Mouse (Mus musculus) midbrain, embryonic 14.5 days (tissue): Measurements from ENCODE around the gene Angptl8. TPM values are rescaled to one million over a fixed set of nuclear protein-coding genes. Genes with fewer than 3 reads are reported as not detected.
"Not testable (repeated sequence)": the region's sequence is repeated elsewhere in the genome, so short reads cannot be mapped to it uniquely, and the experiment has no call there.

Experiments used
- ATAC-seq: fragments of 200-750 bp; cut with Nextera tagmentation; 2 replicates; pipeline ENCODE4 v1.8.0; 2017; ENCODE audit warnings: moderate number of reproducible peaks, moderate library complexity; ENCODE audit not compliant: low FRiP score, low TSS enrichment
- DNase-seq: peaks from one replicate; pipeline ENCODE4 v3.0.0-alpha.2; 2015
- H3K27ac ChIP-seq: fragments of 300-500 bp; sonication (generic); replicated peaks from 2 replicates; pipeline ENCODE4 v1.5.1; 2014; ENCODE audit warnings: mild to moderate bottlenecking, low read depth, low read length, moderate library complexity
- H3K27me3 ChIP-seq: fragments of 300-500 bp; sonication (generic); 2 replicates; pipeline ENCODE4 v1.6.1; 2014; ENCODE audit warnings: low read length, control low read depth, mixed read lengths; ENCODE audit not compliant: control insufficient read depth, insufficient read depth
- H3K36me3 ChIP-seq: fragments of 300-500 bp; sonication (generic); 2 replicates; pipeline ENCODE4 v1.6.1; 2014; ENCODE audit warnings: low read length, control low read depth; ENCODE audit not compliant: control insufficient read depth, insufficient read depth
- H3K4me1 ChIP-seq: fragments of 300-500 bp; sonication (generic); 2 replicates; pipeline ENCODE4 v1.6.1; 2014; ENCODE audit warnings: mild to moderate bottlenecking, antibody characterized with exemption, low read length, control low read depth; ENCODE audit not compliant: control insufficient read depth, insufficient read depth
- H3K4me2 ChIP-seq: fragments of 300-500 bp; sonication (generic); 2 replicates; pipeline ENCODE4 v1.6.1; 2014; ENCODE audit warnings: mild to moderate bottlenecking, low read length, moderate library complexity
- H3K4me3 ChIP-seq: fragments of 300-500 bp; sonication (generic); replicated peaks from 2 replicates; pipeline ENCODE4 v1.5.1; 2014; ENCODE audit warnings: low read depth, low read length
- H3K9ac ChIP-seq: fragments of 300-500 bp; sonication (generic); replicated peaks from 2 replicates; pipeline ENCODE4 v1.6.1; 2014; ENCODE audit warnings: mild to moderate bottlenecking, low read length, moderate library complexity
- H3K9me3 ChIP-seq: fragments of 300-500 bp; sonication (generic); 2 replicates; pipeline ENCODE4 v1.6.1; 2016; ENCODE audit warnings: low read length, control low read depth, mixed read lengths; ENCODE audit not compliant: control insufficient read depth
- WGBS: fragments of 180-500 bp; shearing (Covaris S2); extraction: QIAGEN DNeasy Blood & Tissue Kit; methylation state at CpG from one replicate; pipeline ENCODE4 v1.1.7; 2014; 5-methylcytosine and 5-hydroxymethylcytosine counted together
- polyA plus RNA-seq: library from polyadenylated mRNA; unstranded; fragments of >200 nt; fragmentation: Nextera tagmentation; extraction: Ambion mirVana; gene quantifications from 2 replicates; pipeline ENCODE4 v1.2.1, GENCODE M21; 2014

The Angptl8 gene
- polyA plus RNA-seq = 0.34 TPM in 1 of 2 replicates, not detected in the other

DNA sequence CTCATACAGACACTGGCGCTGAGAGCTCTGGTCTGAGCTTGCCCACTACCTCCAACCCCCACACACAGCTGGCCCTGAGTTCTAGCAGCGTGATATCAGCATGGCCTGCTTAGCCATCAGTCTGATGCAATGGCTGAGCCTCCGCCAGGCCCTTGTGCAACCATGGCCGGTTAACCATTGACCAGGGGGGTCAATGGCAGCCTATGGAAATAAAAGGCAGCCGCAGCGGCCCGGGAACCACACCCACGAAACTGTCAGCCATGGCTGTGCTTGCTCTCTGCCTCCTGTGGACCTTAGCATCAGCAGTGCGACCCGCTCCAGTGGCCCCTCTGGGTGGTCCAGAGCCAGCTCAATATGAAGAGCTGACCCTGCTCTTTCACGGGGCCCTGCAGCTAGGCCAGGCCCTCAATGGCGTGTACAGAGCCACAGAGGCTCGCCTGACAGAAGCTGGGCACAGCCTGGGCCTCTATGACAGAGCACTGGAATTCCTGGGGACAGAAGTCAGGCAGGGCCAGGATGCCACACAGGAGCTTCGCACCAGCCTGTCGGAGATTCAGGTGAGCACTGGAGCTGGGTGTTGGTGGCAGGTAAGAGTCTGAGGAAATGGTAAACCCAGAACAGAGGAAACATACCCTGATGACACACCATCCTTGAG is at the start of gene Angptl8:
TSS of gene Angptl8 (plus strand) at position 253 of the 655 bp plus-strand sequence.
- Histone ChIP-seq H3K27ac (no peak within 1 kb of the TSS), H3K4me1 (no peaks in the 10 kb centered on the region), H3K36me3 (no peaks in the 10 kb centered on the region), H3K4me2 (no peak within 1 kb of the TSS), H3K4me3 (no peak within 1 kb of the TSS), H3K9ac (no peak within 1 kb of the TSS), H3K9me3 (no peaks in the 10 kb centered on the region), H3K27me3 (no peaks in the 10 kb centered on the region)
- WGBS = 83% methylated on average over 15 of the region's 15 CpGs
- DNase-seq (no peak), ATAC-seq (no peak)

DNA sequence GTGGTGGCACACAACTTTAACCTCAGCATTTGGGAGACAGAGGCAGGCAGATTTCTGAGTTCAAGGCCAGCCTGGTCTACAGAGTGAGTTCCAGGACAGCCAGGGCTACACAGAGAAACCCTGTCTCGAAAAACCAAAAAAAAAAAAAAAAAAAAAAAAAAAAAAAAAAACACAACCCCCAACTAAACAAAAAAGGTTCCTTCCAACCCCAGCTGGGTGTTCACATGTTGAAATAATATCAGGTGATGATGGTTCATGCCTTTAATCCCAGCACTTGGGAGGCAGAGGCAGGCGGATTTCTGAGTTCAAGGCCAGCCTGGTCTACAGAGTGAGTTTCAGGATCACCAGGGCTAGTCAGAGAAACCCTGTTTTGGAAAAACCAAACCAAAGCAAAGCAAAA is 49.0 kb upstream of the Angptl8 start:
- H3K27ac ChIP-seq, H3K4me2 ChIP-seq, H3K9me3 ChIP-seq, H3K9ac ChIP-seq, H3K4me1 ChIP-seq, ATAC-seq, H3K4me3 ChIP-seq, H3K36me3 ChIP-seq, DNase-seq, H3K27me3 ChIP-seq: not testable (repeated sequence)
- WGBS = 84% methylated on average over 1 of the region's 2 CpGs

DNA sequence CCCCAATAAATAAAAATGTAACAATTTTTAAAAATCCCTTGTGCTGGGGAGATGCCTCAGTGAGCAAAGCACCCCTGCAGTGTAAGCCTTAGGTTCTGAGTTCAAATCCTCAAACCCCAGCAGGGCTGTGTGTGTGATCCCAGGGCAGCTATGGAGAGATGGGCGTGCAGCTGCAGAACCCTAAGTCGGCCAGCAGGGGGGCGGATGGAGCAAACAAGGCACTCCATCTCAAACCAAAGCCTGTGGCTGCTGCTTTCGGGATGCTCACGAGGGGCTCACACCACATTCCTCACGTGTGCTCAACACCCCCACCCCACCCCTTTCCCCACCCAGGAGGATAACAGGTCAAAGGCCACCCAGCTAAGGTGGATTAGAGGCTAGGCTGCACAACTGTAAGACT is 48.4 kb upstream of the Angptl8 start:
- Histone ChIP-seq H3K9ac (no peak overlapping the region), H3K9me3 (no peaks in the 10 kb centered on the region), H3K27ac (no peak overlapping the region), H3K4me1 (no peaks in the 10 kb centered on the region), H3K36me3 (no peaks in the 10 kb centered on the region), H3K4me2 (no peak overlapping the region), H3K4me3 (no peak overlapping the region), H3K27me3 (no peaks in the 10 kb centered on the region)
- peak; percentile 76 for DNase-seq
- 4% methylated on average over 6 of the region's 6 CpGs for WGBS
- ATAC-seq = peak; percentile 50; the same call in 1 of the 2 replicates

DNA sequence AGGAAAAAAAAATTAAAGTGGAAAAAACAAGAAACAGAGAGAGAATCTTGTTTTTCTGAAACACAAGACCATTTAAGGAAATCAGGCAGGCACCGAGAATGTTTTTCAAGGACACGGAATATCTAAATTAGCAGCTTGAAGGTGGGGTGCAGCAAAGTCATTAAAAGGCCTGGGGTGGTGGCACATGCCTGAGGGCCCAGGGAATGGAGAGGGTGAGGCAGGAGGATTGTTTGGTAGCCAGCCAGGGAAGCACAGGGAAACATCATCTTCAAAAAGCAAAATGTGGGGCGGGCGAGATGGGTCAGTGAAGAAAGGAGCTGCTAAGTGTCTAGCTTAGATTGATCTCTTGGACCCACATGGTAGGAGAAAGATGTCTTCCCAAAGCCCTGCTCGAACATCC is 47.7 kb upstream of the Angptl8 start:
- Histone ChIP-seq H3K27me3 (no peaks in the 10 kb centered on the region), H3K4me1 (no peaks in the 10 kb centered on the region), H3K4me3 (no peak overlapping the region), H3K9ac (no peak overlapping the region), H3K9me3 (no peaks in the 10 kb centered on the region), H3K27ac (no peak overlapping the region), H3K4me2 (no peak overlapping the region), H3K36me3 (no peaks in the 10 kb centered on the region)
- ATAC-seq = no peak
- no peak for DNase-seq
- 88% methylated on average over 5 of the region's 5 CpGs for WGBS

DNA sequence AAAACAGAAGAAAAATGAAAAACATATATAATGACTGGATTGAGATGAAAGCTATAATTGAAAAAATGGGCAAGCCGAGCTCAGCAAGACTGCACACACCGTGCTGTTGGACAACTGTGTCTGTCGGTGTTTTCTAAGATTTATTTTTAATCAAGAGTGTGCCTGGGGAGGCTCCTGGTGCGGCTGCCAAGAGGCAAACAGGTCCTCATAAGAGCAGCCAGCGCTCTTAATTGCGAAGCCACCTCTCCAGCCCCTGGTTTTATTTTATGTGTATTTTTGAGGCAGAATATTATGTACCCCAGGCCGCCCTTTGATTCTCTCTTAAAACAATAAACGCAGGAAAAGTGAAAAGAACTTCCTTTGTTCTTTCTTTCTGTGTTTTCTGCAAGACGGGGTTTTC is 47.1 kb upstream of the Angptl8 start:
- H3K9me3 ChIP-seq = no peaks in the 10 kb centered on the region
- H3K4me3 ChIP-seq = no peak overlapping the region
- H3K27me3 ChIP-seq = no peaks in the 10 kb centered on the region
- H3K27ac ChIP-seq = no peak overlapping the region
- H3K4me1 ChIP-seq = no peaks in the 10 kb centered on the region
- H3K9ac ChIP-seq = no peak overlapping the region
- no peaks in the 10 kb centered on the region for H3K36me3 ChIP-seq
- H3K4me2 ChIP-seq = no peak overlapping the region
- DNase-seq = no peak
- 85% methylated on average over 9 of the region's 9 CpGs for WGBS
- ATAC-seq = no peak

DNA sequence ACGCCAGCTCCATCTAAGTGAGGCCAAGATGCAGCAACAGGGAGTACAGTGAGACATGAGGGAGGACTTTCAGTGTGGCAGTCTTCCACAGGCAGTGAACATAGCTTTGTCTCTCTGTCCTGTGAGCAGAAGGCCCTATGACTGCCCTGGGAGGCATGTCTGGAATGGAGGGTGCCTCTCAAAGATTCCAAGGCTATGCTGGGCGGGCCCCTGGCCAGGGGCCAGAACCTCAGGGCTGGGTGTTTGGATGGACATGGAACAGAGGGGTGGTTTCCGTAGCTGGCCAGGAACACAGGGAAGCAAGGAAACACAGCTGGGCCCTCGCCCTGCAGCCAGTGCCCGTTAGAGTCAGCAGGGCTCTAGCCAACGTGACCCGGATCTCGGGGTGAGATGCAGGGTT is 43.4 kb upstream of the Angptl8 start:
- Histone ChIP-seq H3K9ac (no peak overlapping the region), H3K4me3 (no peak overlapping the region), H3K9me3 (no peaks in the 10 kb centered on the region), H3K27me3 (no peaks in the 10 kb centered on the region), H3K36me3 (no peaks in the 10 kb centered on the region), H3K4me1 (no peaks in the 10 kb centered on the region), H3K27ac (no peak overlapping the region), H3K4me2 (no peak overlapping the region)
- no peak for DNase-seq
- ATAC-seq = no peak
- 93% methylated on average over 8 of the region's 8 CpGs for WGBS

DNA sequence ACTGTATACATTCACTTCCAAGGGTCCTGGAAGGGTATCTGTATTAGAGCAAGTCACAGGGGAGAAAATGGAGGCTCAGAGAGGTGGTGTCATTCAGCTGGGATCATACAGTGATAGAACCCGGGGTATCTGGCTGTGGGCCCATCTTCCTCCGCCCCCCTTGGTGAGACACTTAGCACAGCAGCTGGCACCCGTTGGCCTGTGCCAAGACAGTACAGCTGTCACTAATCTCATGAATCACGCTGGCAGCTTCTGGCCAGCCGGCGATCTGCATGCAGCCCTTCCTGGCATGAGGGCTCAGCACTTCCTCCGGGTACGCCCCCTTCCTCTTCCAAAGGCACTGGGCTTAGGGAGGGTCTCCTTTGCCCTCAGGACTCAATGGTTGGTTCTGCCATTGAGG is 42.7 kb upstream of the Angptl8 start:
- H3K36me3 ChIP-seq = no peaks in the 10 kb centered on the region
- 68% methylated on average over 8 of the region's 8 CpGs for WGBS
- H3K4me2 ChIP-seq = no peak overlapping the region
- H3K4me1 ChIP-seq = no peaks in the 10 kb centered on the region
- H3K27ac ChIP-seq = no peak overlapping the region
- DNase-seq (peak; percentile 57), ATAC-seq (no peak)
- H3K9me3 ChIP-seq = no peaks in the 10 kb centered on the region
- no peak overlapping the region for H3K4me3 ChIP-seq
- 0 out of 2 replicates have a peak, but pooled peaks cover 5% of the 10 kb centered on the region for H3K27me3 ChIP-seq
- no peak overlapping the region for H3K9ac ChIP-seq

DNA sequence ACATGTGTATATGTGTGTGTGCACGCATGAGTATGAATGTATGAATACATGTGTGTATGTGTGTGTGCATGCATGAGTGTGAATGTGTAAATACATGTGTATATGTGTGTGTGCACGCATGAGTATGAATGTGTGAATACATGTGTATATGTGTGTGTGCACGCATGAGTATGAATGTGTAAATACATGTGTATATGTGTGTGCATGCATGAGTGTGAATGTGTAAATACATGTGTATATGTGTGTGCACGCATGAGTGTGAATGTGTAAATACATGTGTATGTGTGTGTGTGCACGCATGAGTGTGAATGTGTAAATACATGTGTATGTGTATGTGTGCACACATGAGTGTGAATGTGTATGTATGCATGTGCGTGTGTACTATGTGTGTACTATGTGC is 41.8 kb upstream of the Angptl8 start:
- not testable (repeated sequence) for H3K4me3 ChIP-seq, DNase-seq, H3K4me1 ChIP-seq, H3K27ac ChIP-seq, H3K9me3 ChIP-seq, H3K36me3 ChIP-seq, H3K27me3 ChIP-seq, H3K9ac ChIP-seq, H3K4me2 ChIP-seq, ATAC-seq
- 97% methylated on average over 6 of the region's 6 CpGs for WGBS

DNA sequence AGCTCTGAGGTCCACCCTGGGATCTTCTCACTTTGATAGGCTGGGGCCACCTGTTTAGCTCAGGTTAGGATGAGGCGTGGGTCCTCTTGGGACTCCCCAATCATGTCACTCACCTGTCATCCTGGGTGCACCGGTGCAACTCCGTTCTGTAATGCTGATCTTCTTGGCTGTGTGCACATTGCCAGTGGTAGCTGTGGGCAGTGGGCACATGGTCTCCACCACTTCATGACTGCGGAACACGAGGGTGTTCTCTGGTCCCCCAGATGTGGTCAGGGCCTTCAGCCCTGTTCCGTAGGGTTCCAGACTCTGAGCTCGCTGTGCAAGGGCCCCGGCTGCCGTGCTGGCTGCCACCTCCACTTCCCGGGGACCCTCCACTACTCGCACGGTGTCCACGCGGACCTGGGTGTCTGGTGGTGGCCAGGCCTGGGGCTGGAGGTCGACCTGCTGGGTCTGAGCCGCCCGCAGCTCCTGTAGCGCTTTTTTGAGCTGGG is 40.9 kb upstream of the Angptl8 start:
- no peaks in the 10 kb centered on the region for H3K9me3 ChIP-seq
- DNase-seq (no peak), ATAC-seq (no peak)
- H3K4me2 ChIP-seq = no peak overlapping the region
- 0 out of 2 replicates have a peak, but pooled peaks cover 10% of the 10 kb centered on the region for H3K27me3 ChIP-seq
- H3K27ac ChIP-seq = no peak overlapping the region
- 96% methylated on average over 18 of the region's 18 CpGs for WGBS
- H3K36me3 ChIP-seq = no peaks in the 10 kb centered on the region
- no peak overlapping the region for H3K9ac ChIP-seq
- peaks cover 9% of the 10 kb centered on the region for H3K4me1 ChIP-seq
- H3K4me3 ChIP-seq = no peak overlapping the region
